Mouse (Mus musculus) CD8-positive naive resting alpha-beta T cell, adult 57 days (primary cell): Measurements from ENCODE around the gene Gm17660. TPM values are rescaled to one million over a fixed set of nuclear protein-coding genes. Genes with fewer than 3 reads are reported as not detected.

Source experiments
- total RNA-seq: library from RNA; stranded (reverse); gene quantifications from one replicate; pipeline ENCODE4 v1.2.4, GENCODE M21; 2023

Gm17660 gene
- total RNA-seq: not detected

GRCm38 (mm10) chr5:104077508-104077907, at the start of gene Gm17660:
TSS of gene Gm17660 (minus strand) at chr5:104077608.

GRCm38 (mm10) chr5:104113491-104114172, 36.2 kb upstream of the Gm17660 start, which contains the start of gene Sparcl1:
TSS of gene Sparcl1 (minus strand) at chr5:104113733.

GRCm38 (mm10) chr5:104046256-104047199, 30.9 kb downstream of the Gm17660 start, which contains the start of gene Nudt9:
TSS of gene Nudt9 (plus strand) at chr5:104046306.

GRCm38 (mm10) chr5:104021597-104022378, 55.6 kb downstream of the Gm17660 start, which contains the start of gene Hsd17b11:
TSS of gene Hsd17b11 (minus strand) at chr5:104021919.

Other genes with a start within 250 kb of the Gm17660 start
- 4.5 TPM for gene Klhl8, start 166.3 kb downstream of the Gm17660 start, total RNA-seq
- gene Hsd17b13, start 100.2 kb downstream of the Gm17660 start, total RNA-seq: not detected
- 44.3 TPM for gene Hsd17b11, start 55.7 kb downstream of the Gm17660 start, total RNA-seq
- gene Nudt9, start 31.3 kb downstream of the Gm17660 start, total RNA-seq: 34.3 TPM
- not detected for gene Sparcl1, start 36.1 kb upstream of the Gm17660 start, total RNA-seq
- gene Dspp, start 93.1 kb upstream of the Gm17660 start, total RNA-seq: not detected
- gene Dmp1, start 125.0 kb upstream of the Gm17660 start, total RNA-seq: not detected
- gene Ibsp, start 221.6 kb upstream of the Gm17660 start, total RNA-seq: not detected
- gene Mepe, start 247.7 kb upstream of the Gm17660 start, total RNA-seq: not detected